Mouse (Mus musculus) hindbrain, embryonic 11.5 days (tissue): ENCODE results near the gene Cux1. TPM values are rescaled to one million over a fixed set of nuclear protein-coding genes. Genes with fewer than 3 reads are reported as not detected.

Experiments
- ATAC-seq: fragments of 200-750 bp; cut with Nextera tagmentation; 2 replicates; pipeline ENCODE4 v1.8.0; 2017; ENCODE audit warnings: mild to moderate bottlenecking, moderate TSS enrichment, moderate library complexity; ENCODE audit not compliant: low FRiP score
- DNase-seq: peaks from one replicate; pipeline ENCODE4 v3.0.0-alpha.2; 2015; ENCODE audit warnings: low spot score
- H3K27ac ChIP-seq: fragments of 300-500 bp; sonication (generic); 2 replicates; pipeline ENCODE4 v1.5.1; 2014; ENCODE audit warnings: mild to moderate bottlenecking, low read depth, low read length
- H3K27me3 ChIP-seq: fragments of 300-500 bp; sonication (generic); 2 replicates; pipeline ENCODE4 v1.6.1; 2014; ENCODE audit warnings: mild to moderate bottlenecking, low read length, moderate library complexity, mixed read lengths; ENCODE audit not compliant: control insufficient read depth, insufficient read depth
- H3K36me3 ChIP-seq: fragments of 300-500 bp; sonication (generic); 2 replicates; pipeline ENCODE4 v1.6.1; 2014; ENCODE audit warnings: mild to moderate bottlenecking, low read length, moderate library complexity, mixed read lengths; ENCODE audit not compliant: control insufficient read depth, insufficient read depth
- H3K4me1 ChIP-seq: fragments of 300-500 bp; sonication (generic); replicated peaks from 2 replicates; pipeline ENCODE4 v1.6.1; 2014; ENCODE audit warnings: low read length, mixed read lengths; ENCODE audit not compliant: control insufficient read depth, insufficient read depth
- H3K4me2 ChIP-seq: fragments of 300-500 bp; sonication (generic); replicated peaks from 2 replicates; pipeline ENCODE4 v1.6.1; 2014; ENCODE audit warnings: mild to moderate bottlenecking, low read depth, low read length
- H3K4me3 ChIP-seq: fragments of 300-500 bp; sonication (generic); 2 replicates; pipeline ENCODE4 v1.5.1; 2014; ENCODE audit warnings: low read depth, low read length
- H3K9ac ChIP-seq: fragments of 300-500 bp; sonication (generic); 2 replicates; pipeline ENCODE4 v1.6.1; 2014; ENCODE audit warnings: low read depth, low read length
- H3K9me3 ChIP-seq: fragments of 300-500 bp; sonication (generic); 2 replicates; pipeline ENCODE4 v1.6.1; 2016; ENCODE audit warnings: low read length; ENCODE audit not compliant: control insufficient read depth
- whole genome bisulfite sequencing: fragments of 180-500 bp; shearing (Covaris S2); extraction: QIAGEN DNeasy Blood & Tissue Kit; methylation state at CpG from one replicate; pipeline ENCODE4 v1.1.7; 2014; 5-methylcytosine and 5-hydroxymethylcytosine counted together
- polyA plus RNA-seq: library from polyadenylated mRNA; unstranded; fragments of >200 nt; fragmentation: Nextera tagmentation; extraction: Ambion mirVana; gene quantifications from 2 replicates; pipeline ENCODE4 v1.2.1, GENCODE M21; 2014

Gene Cux1
- polyA plus RNA-seq, 1 experiment from 2014 or later: 107 TPM

GRCm38 (mm10) chr5:136578201-136578600, 10.9 kb upstream of the Cux1 start:
- DNase-seq: no peak
- no peak overlapping the region for H3K27ac ChIP-seq
- ATAC-seq: no peak
- 43% methylated on average over 10 of the region's 10 CpGs for WGBS
- 0 out of 2 replicates have a peak, but pooled peaks cover 3% of the 10 kb centered on the region for H3K4me1 ChIP-seq
- no peaks in the 10 kb centered on the region for H3K36me3 ChIP-seq
- H3K9me3 ChIP-seq: no peaks in the 10 kb centered on the region
- peaks cover 17% of the 10 kb centered on the region for H3K27me3 ChIP-seq
- H3K9ac ChIP-seq: no peak overlapping the region
- no peak overlapping the region for H3K4me2 ChIP-seq
- H3K4me3 ChIP-seq: no peak overlapping the region

DNA sequence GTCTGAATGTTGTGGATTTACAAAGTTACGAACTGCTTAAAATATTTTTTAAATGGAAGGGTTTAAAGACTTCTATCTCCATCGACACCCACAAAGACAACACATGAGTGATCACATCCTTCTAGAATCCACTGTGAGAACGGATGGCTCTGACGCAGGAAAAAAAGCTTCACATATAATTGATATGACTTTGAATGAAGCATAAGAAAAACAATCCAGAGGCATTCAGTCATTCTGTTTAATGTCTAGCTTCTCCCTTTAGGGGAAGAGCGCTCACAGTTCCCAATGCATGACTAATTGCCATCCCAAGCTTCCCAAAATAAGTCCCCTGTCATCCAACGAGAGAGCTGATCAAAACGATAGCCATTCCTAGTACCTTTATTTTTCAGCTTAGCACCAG, 2.9 kb upstream of the Cux1 start:
- no peak overlapping the region for H3K4me2 ChIP-seq
- H3K9ac ChIP-seq: no peak overlapping the region
- no peak overlapping the region for H3K4me3 ChIP-seq
- no peaks in the 10 kb centered on the region for H3K36me3 ChIP-seq
- WGBS: 51% methylated on average over 7 of the region's 7 CpGs
- peaks cover 13% of the 10 kb centered on the region for H3K27me3 ChIP-seq
- no peak for ATAC-seq
- no peak overlapping the region for H3K27ac ChIP-seq
- no peaks in the 10 kb centered on the region for H3K9me3 ChIP-seq
- 0 out of 2 replicates have a peak, but pooled peaks cover 6% of the 10 kb centered on the region for H3K4me1 ChIP-seq
- DNase-seq: no peak

DNA sequence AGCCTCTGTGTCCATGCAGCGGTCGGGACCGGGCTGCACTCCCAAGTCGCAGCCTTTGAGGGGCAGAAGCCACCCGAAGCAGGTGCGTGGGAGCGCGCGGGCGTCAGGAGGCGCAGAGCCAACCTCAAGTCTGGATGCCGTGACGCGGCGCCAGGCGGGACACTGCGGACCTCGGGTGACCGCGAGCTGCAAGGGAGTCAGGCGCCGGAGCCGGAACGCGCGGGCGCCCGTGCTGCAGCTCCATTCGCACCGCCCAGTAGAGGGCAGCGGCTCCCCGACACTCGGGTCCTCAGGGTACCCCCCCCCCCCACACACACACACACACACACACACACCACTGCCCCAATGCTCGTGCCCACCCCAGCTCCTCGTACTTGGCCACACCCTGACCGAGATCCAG, 1.5 kb upstream of the Cux1 start:
- H3K9ac ChIP-seq: 0 out of 2 replicates have a peak overlapping the region, but pooled peaks have one; percentile 32

GRCm38 (mm10) chr5:136568026-136568765, 906 bp upstream of the Cux1 start:
- Histone ChIP-seq H3K27me3 (peaks cover 13% of the 10 kb centered on the region), H3K4me2 (peak overlapping the region; percentile 96), H3K27ac (0 out of 2 replicates have a peak overlapping the region, but pooled peaks have one; percentile 96), H3K4me3 (peak overlapping the region; percentile 80), H3K9ac (peak overlapping the region; percentile 97), H3K4me1 (0 out of 2 replicates have a peak, but pooled peaks cover 6% of the 10 kb centered on the region), H3K36me3 (no peaks in the 10 kb centered on the region), H3K9me3 (no peaks in the 10 kb centered on the region)
- 1% methylated on average over 36 of the region's 36 CpGs for WGBS
- DNase-seq: peak; percentile 72
- no peak for ATAC-seq

More for the DNA sequence above, 1.5 kb upstream of the Cux1 start:
- peak; percentile 22; the same call in 1 of the 2 replicates for ATAC-seq
- H3K27me3 ChIP-seq: peaks cover 13% of the 10 kb centered on the region
- no peak overlapping the region for H3K27ac ChIP-seq
- peak overlapping the region; percentile 96 for H3K4me2 ChIP-seq
- DNase-seq: peak; percentile 82
- H3K9me3 ChIP-seq: no peaks in the 10 kb centered on the region
- under 1% methylated on average over 36 of the region's 36 CpGs for WGBS
- H3K4me3 ChIP-seq: peak overlapping the region; percentile 80
- H3K36me3 ChIP-seq: no peaks in the 10 kb centered on the region
- 0 out of 2 replicates have a peak, but pooled peaks cover 6% of the 10 kb centered on the region for H3K4me1 ChIP-seq

DNA sequence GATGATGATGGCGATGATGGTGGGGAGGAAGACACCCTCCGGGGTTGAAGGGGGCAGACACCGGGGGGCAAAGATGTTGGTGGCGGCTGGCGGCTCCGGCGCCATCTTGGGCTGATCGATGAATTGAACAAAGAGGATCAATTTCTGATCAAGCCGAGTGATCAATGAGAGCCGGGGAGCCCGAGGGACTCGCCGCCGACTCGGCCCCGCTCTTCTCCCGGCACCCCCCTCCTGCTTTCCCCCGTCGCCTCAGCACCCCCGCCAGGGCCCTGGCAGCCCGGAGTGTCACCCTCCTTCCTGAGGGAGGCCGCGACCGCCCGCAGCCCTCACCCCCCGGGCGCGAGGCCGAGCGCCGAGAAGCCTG, 496 bp downstream of the Cux1 start:
- Histone ChIP-seq H3K4me2 (peak overlapping the region; percentile 96), H3K4me1 (0 out of 2 replicates have a peak, but pooled peaks cover 6% of the 10 kb centered on the region), H3K9ac (peak overlapping the region; percentile 97), H3K4me3 (peak overlapping the region; percentile 80), H3K36me3 (no peaks in the 10 kb centered on the region), H3K27me3 (peaks cover 13% of the 10 kb centered on the region), H3K9me3 (no peaks in the 10 kb centered on the region), H3K27ac (peak overlapping the region; percentile 96)
- under 1% methylated on average over 31 of the region's 31 CpGs for WGBS
- ATAC-seq (peak; percentile 62), DNase-seq (no peak)

- Histone ChIP-seq H3K27ac (peak overlapping the region; percentile 96), H3K36me3 (no peaks in the 10 kb centered on the region), H3K9me3 (no peaks in the 10 kb centered on the region), H3K9ac (peak overlapping the region; percentile 97), H3K4me1 (0 out of 2 replicates have a peak, but pooled peaks cover 6% of the 10 kb centered on the region), H3K4me2 (peak overlapping the region; percentile 88), H3K4me3 (peak overlapping the region; percentile 80), H3K27me3 (peaks cover 10% of the 10 kb centered on the region)
- WGBS: under 1% methylated on average over 69 of the region's 79 CpGs
- DNase-seq (peak; percentile 76), ATAC-seq (peak; percentile 53)
Measured at GRCm38 (mm10) chr5:136566001-136566811, 1.1 kb downstream of the Cux1 start.

DNA sequence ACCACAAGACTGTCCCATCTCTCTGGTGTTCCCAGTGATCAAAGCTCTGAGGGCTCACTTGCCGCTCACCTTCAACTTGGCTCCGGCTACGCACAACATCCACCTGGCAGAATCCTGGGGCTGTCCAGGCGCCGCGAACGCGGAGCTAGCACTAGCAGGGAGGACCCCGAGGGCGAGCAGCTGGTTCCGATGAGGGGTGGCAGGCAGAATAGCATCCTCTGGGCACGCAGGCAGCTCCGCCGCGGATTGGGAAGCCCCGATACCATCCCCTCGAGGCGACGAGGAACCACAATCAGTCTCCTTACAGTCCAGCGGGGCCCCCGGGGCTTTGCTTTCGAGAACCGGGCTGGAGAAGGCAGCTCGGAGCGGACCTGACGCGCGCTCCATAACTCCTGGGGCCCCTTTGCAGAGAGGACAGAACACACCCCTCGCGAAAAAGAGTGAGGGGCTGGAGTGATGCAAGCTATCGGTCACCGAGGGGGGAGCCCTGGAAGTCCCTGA, 1.9 kb downstream of the Cux1 start:
- H3K9ac ChIP-seq: peak overlapping the region; percentile 97
- H3K27ac ChIP-seq: peak overlapping the region; percentile 96; the same call in 1 of the 2 replicates
- 0 out of 2 replicates have a peak, but pooled peaks cover 6% of the 10 kb centered on the region for H3K4me1 ChIP-seq
- H3K27me3 ChIP-seq: peaks cover 10% of the 10 kb centered on the region
- no peak for ATAC-seq
- H3K36me3 ChIP-seq: no peaks in the 10 kb centered on the region
- WGBS: under 1% methylated on average over 32 of the region's 32 CpGs
- peak overlapping the region; percentile 80 for H3K4me3 ChIP-seq
- DNase-seq: peak; percentile 64
- H3K9me3 ChIP-seq: no peaks in the 10 kb centered on the region
- H3K4me2 ChIP-seq: peak overlapping the region; percentile 88

- Histone ChIP-seq H3K36me3 (no peaks in the 10 kb centered on the region), H3K9ac (peak overlapping the region; percentile 97), H3K9me3 (no peaks in the 10 kb centered on the region), H3K4me1 (0 out of 2 replicates have a peak, but pooled peaks cover 6% of the 10 kb centered on the region), H3K4me3 (peak overlapping the region; percentile 80), H3K4me2 (peak overlapping the region; percentile 88), H3K27ac (no peak overlapping the region), H3K27me3 (peaks cover 8% of the 10 kb centered on the region)
- ATAC-seq (no peak), DNase-seq (no peak)
- WGBS: 52% methylated on average over 11 of the region's 11 CpGs
Measured at GRCm38 (mm10) chr5:136564613-136565299, 2.5 kb downstream of the Cux1 start.
